Comparison of ENCODE assay signal across 24 mouse cellular contexts in genomic region chr10:18522556-18522955, GRCm38 (mm10). TPM values are rescaled to one million over a fixed set of nuclear protein-coding genes. Genes with fewer than 3 reads are reported as not detected.
DNase-seq lines count a peak whose midpoint lies in the region; ATAC-seq and TF ChIP-seq lines count a peak whose summit lies in the region.
"Had no signal": no experiment of that assay in that cellular context is flagged by ENCODE, and none has a peak within 500 bp of the region (broad histone marks: within the 10 kb centered on the region; RNA-seq: fewer than 3 reads in every experiment).

No protein-coding gene starts in this region.

- no peak for TF ChIP-seq CTCF in layer of hippocampus, adult 2 months (conservative IDR thresholded peaks at IDR 0.05)
- TF ChIP-seq CTCF in forebrain, postnatal 0 days (IDR thresholded peaks at IDR 0.05; ENCODE audit: low read depth): no peak

- H3K4me3 ChIP-seq in forebrain, embryonic 13.5 days: no peak overlapping the region
- no peak overlapping the region for H3K4me3 ChIP-seq in forebrain, embryonic 12.5 days (replicated peaks)
- H3K4me3 ChIP-seq in forebrain, embryonic 15.5 days: no peak overlapping the region
- no peak overlapping the region for H3K4me3 ChIP-seq in forebrain, embryonic 11.5 days (ENCODE audit: low read depth, low read length)
- H3K4me3 ChIP-seq in layer of hippocampus, adult 2 months: no peak overlapping the region
- no peak overlapping the region for H3K4me3 ChIP-seq in forebrain, postnatal 0 days (ENCODE audit: low read depth, low read length)
- H3K4me3 ChIP-seq: embryonic facial prominence, embryonic 10.5 days; embryonic facial prominence, embryonic 12.5 days had no signal

- no peak overlapping the region for H3K9ac ChIP-seq in forebrain, embryonic 13.5 days
- H3K9ac ChIP-seq in forebrain, embryonic 12.5 days: no peak overlapping the region
- no peak overlapping the region for H3K9ac ChIP-seq in forebrain, embryonic 15.5 days (replicated peaks)
- H3K9ac ChIP-seq in forebrain, embryonic 11.5 days (ENCODE audit: low read length): no peak overlapping the region
- H3K9ac ChIP-seq in forebrain, postnatal 0 days: no peak overlapping the region
- H3K9ac ChIP-seq: embryonic facial prominence, embryonic 12.5 days had no signal

- H3K27ac ChIP-seq in forebrain, embryonic 13.5 days: peak overlapping the region; percentile 48; the same call in 1 of the 2 replicates
- no peak overlapping the region for H3K27ac ChIP-seq in forebrain, embryonic 12.5 days
- peak overlapping the region; percentile 67 for H3K27ac ChIP-seq in forebrain, embryonic 15.5 days (replicated peaks)
- no peak overlapping the region for H3K27ac ChIP-seq in forebrain, embryonic 11.5 days (ENCODE audit: low read depth, low read length)
- H3K27ac ChIP-seq in layer of hippocampus, adult 2 months: peak overlapping the region; percentile 28; the same call in 1 of the 2 replicates
- H3K27ac ChIP-seq in forebrain, postnatal 0 days (ENCODE audit: low read depth, low read length): no peak overlapping the region
- H3K27ac ChIP-seq: embryonic facial prominence, embryonic 10.5 days; embryonic facial prominence, embryonic 12.5 days had no signal

- H3K36me3 ChIP-seq in forebrain, embryonic 13.5 days (ENCODE audit: poor library complexity, severe bottlenecking): peaks cover 27% of the 10 kb centered on the region
- peaks cover 34% of the 10 kb centered on the region for H3K36me3 ChIP-seq in forebrain, embryonic 12.5 days (replicated peaks)
- peaks cover 13% of the 10 kb centered on the region; the same call in 1 of the 2 replicates for H3K36me3 ChIP-seq in forebrain, embryonic 15.5 days
- peaks cover 4% of the 10 kb centered on the region; the same call in 1 of the 2 replicates for H3K36me3 ChIP-seq in forebrain, embryonic 11.5 days (ENCODE audit: control insufficient read depth, insufficient read depth, low read length)
- H3K36me3 ChIP-seq in forebrain, postnatal 0 days (ENCODE audit: insufficient read depth): peaks cover 14% of the 10 kb centered on the region; the same call in 1 of the 2 replicates
- H3K36me3 ChIP-seq: G1E had no signal

- peaks cover 28% of the 10 kb centered on the region for H3K4me1 ChIP-seq in forebrain, embryonic 13.5 days
- peaks cover 32% of the 10 kb centered on the region for H3K4me1 ChIP-seq in forebrain, embryonic 12.5 days
- peaks cover 34% of the 10 kb centered on the region for H3K4me1 ChIP-seq in forebrain, embryonic 15.5 days
- H3K4me1 ChIP-seq in forebrain, embryonic 11.5 days (replicated peaks; ENCODE audit: control insufficient read depth, insufficient read depth, low read length): no peaks in the 10 kb centered on the region
- H3K4me1 ChIP-seq in forebrain, postnatal 0 days (ENCODE audit: insufficient read depth): peaks cover 5% of the 10 kb centered on the region; the same call in 1 of the 2 replicates

- ATAC-seq in forebrain, embryonic 13.5 days: no peak
- ATAC-seq in forebrain, embryonic 12.5 days (ENCODE audit: low FRiP score): no peak
- ATAC-seq in forebrain, embryonic 15.5 days (replicated peaks): peak; percentile 14
- no peak for ATAC-seq in forebrain, embryonic 11.5 days (replicated peaks; ENCODE audit: low FRiP score)
- ATAC-seq in forebrain, postnatal 0 days: peak; percentile 21; the same call in 1 of the 2 replicates
- ATAC-seq: activated CD4-positive, CD25-positive, alpha-beta regulatory T cell, adult 4 months; CD4-positive, CD25-positive, alpha-beta regulatory T cell, adult 4 months; Patski had no signal

- no peak overlapping the region for H3K4me2 ChIP-seq in forebrain, embryonic 13.5 days
- no peak overlapping the region for H3K4me2 ChIP-seq in forebrain, embryonic 12.5 days
- no peak overlapping the region for H3K4me2 ChIP-seq in forebrain, embryonic 15.5 days (replicated peaks)
- no peak overlapping the region for H3K4me2 ChIP-seq in forebrain, embryonic 11.5 days (ENCODE audit: low read depth, low read length, severe bottlenecking)
- no peak overlapping the region for H3K4me2 ChIP-seq in forebrain, postnatal 0 days (ENCODE audit: low read depth)
- H3K4me2 ChIP-seq: embryonic facial prominence, embryonic 12.5 days had no signal

- H3K9me3 ChIP-seq in forebrain, embryonic 13.5 days (replicated peaks): no peaks in the 10 kb centered on the region
- H3K9me3 ChIP-seq in forebrain, embryonic 12.5 days: no peaks in the 10 kb centered on the region
- H3K9me3 ChIP-seq in forebrain, embryonic 15.5 days: no peaks in the 10 kb centered on the region
- no peaks in the 10 kb centered on the region for H3K9me3 ChIP-seq in forebrain, embryonic 11.5 days (ENCODE audit: control insufficient read depth, low read length)
- H3K9me3 ChIP-seq in forebrain, postnatal 0 days (ENCODE audit: low read length): no peaks in the 10 kb centered on the region
- H3K9me3 ChIP-seq: embryonic facial prominence, embryonic 10.5 days; embryonic facial prominence, embryonic 12.5 days; G1E had no signal

- no peak for DNase-seq in forebrain, embryonic 11.5 days (ENCODE audit: low spot score)
- DNase-seq in layer of hippocampus, adult 2 months (ENCODE audit: low spot score in 2 of 2): no peak
- no peak for DNase-seq in layer of hippocampus, adult 9-10 months (ENCODE audit: low spot score)
- no peak for DNase-seq in forebrain, postnatal 0 days
- no peak for DNase-seq in testis, postnatal 14 days (ENCODE audit: low spot score)
- DNase-seq: adrenal gland, adult 8-10 months; adrenal gland, postnatal 14 days; adrenal gland, postnatal 36 days; B cell, adult 2 months; cerebellum, adult 11 months; cerebellum, adult 18-20 months; cerebellum, adult 8-10 months; cerebellum, adult 9-11 months; cerebellum, postnatal 25 days had no signal

- WGBS in forebrain, embryonic 13.5 days: 62% methylated on average over 2 of the region's 2 CpGs
- whole genome bisulfite sequencing in forebrain, embryonic 12.5 days: 74% methylated on average over 2 of the region's 2 CpGs
- 42% methylated on average over 2 of the region's 2 CpGs for WGBS in forebrain, embryonic 15.5 days
- WGBS in forebrain, embryonic 11.5 days: 88% methylated on average over 2 of the region's 2 CpGs
- 44% methylated on average over 2 of the region's 2 CpGs for WGBS in forebrain, postnatal 0 days

- no peaks in the 10 kb centered on the region for H3K27me3 ChIP-seq in forebrain, embryonic 13.5 days
- 0 out of 2 replicates have a peak, but pooled peaks cover 3% of the 10 kb centered on the region for H3K27me3 ChIP-seq in forebrain, embryonic 12.5 days
- no peaks in the 10 kb centered on the region for H3K27me3 ChIP-seq in forebrain, embryonic 15.5 days
- H3K27me3 ChIP-seq in forebrain, embryonic 11.5 days (ENCODE audit: control insufficient read depth, insufficient read depth, low read length): no peaks in the 10 kb centered on the region
- H3K27me3 ChIP-seq in forebrain, postnatal 0 days (ENCODE audit: insufficient read depth, low read length): no peaks in the 10 kb centered on the region
- H3K27me3 ChIP-seq: CH12.LX; embryonic facial prominence, embryonic 12.5 days; Patski had no signal

RNA-seq across cellular contexts. Expression of gene Hebp2, which starts 23.3 kb away (rescaled TPM):
- polyA plus RNA-seq in forebrain, embryonic 13.5 days (2015; fragmentation: Nextera tagmentation; extraction: Ambion mirVana): 5.3 and 5.7 TPM in 2 replicates
- 6.8 and 8.8 TPM in 2 replicates for polyA plus RNA-seq in forebrain, embryonic 12.5 days (2016; fragmentation: Nextera tagmentation; extraction: Ambion mirVana)
- polyA plus RNA-seq in forebrain, embryonic 15.5 days (2015; fragmentation: Nextera tagmentation; extraction: Ambion mirVana): 5.3 and 6.5 TPM in 2 replicates
- 10.3 and 12.0 TPM in 2 replicates for polyA plus RNA-seq in forebrain, embryonic 11.5 days (2014; fragmentation: Nextera tagmentation; extraction: Ambion mirVana)
- 1 to 10 TPM; 2.7 to 2.8 TPM for total RNA-seq in layer of hippocampus, adult 2 months (2021)
- 3.8 and 6.3 TPM in 2 replicates for total RNA-seq in forebrain, postnatal 0 days (2014; rRNA removed)
- 7.7 and 8.8 TPM in 2 replicates for polyA plus RNA-seq in forebrain, postnatal 0 days (2015; fragmentation: Nextera tagmentation; extraction: Ambion mirVana)
- total RNA-seq: G1E had no signal
- polyA plus RNA-seq: activated CD4-positive, CD25-positive, alpha-beta regulatory T cell, adult 4 months; CD4-positive, CD25-positive, alpha-beta regulatory T cell, adult 4 months; G1E had no signal

Comparison
In these comparisons a context has a peak if more than half of its experiments do, and no peak if none do; other contexts are left out.
1. ATAC-seq: peak in forebrain, embryonic 15.5 days (single experiment) and forebrain, postnatal 0 days (single experiment); none in forebrain, embryonic 13.5 days (single experiment), forebrain, embryonic 12.5 days (single experiment) and forebrain, embryonic 11.5 days (single experiment).
2. H3K27ac ChIP-seq: peak in forebrain, embryonic 13.5 days (single experiment), forebrain, embryonic 15.5 days (single experiment) and layer of hippocampus, adult 2 months (single experiment); none in forebrain, embryonic 12.5 days (single experiment), forebrain, embryonic 11.5 days (single experiment) and forebrain, postnatal 0 days (single experiment).